Mouse (Mus musculus) lung, embryonic 14.5 days (tissue): ENCODE results near the gene Rgl1. TPM values are rescaled to one million over a fixed set of nuclear protein-coding genes. Genes with fewer than 3 reads are reported as not detected.

Experiments
- ATAC-seq: fragments of 200-750 bp; cut with Nextera tagmentation; 2 replicates; pipeline ENCODE4 v1.8.0; 2017; ENCODE audit warnings: mild to moderate bottlenecking, moderate TSS enrichment, moderate library complexity; ENCODE audit not compliant: insufficient read depth
- DNase-seq: peaks from one replicate; pipeline ENCODE4 v3.0.0-alpha.2; 2015
- H3K27ac ChIP-seq: fragments of 300-500 bp; sonication (generic); 2 replicates; pipeline ENCODE4 v1.5.1; 2014; ENCODE audit warnings: low read depth, mild to moderate bottlenecking, moderate library complexity
- H3K27me3 ChIP-seq: fragments of 300-500 bp; sonication (generic); 2 replicates; pipeline ENCODE4 v1.6.1; 2014; ENCODE audit warnings: low read length, control low read depth; ENCODE audit not compliant: insufficient read depth
- H3K36me3 ChIP-seq: fragments of 300-500 bp; sonication (generic); 2 replicates; pipeline ENCODE4 v1.6.1; 2014; ENCODE audit warnings: control low read depth; ENCODE audit not compliant: insufficient read depth
- H3K4me1 ChIP-seq: fragments of 300-500 bp; sonication (generic); 2 replicates; pipeline ENCODE4 v1.6.1; 2014; ENCODE audit warnings: antibody characterized with exemption, control low read depth; ENCODE audit not compliant: insufficient read depth
- H3K4me2 ChIP-seq: fragments of 300-500 bp; sonication (generic); 2 replicates; pipeline ENCODE4 v1.6.1; 2014; ENCODE audit warnings: mild to moderate bottlenecking
- H3K4me3 ChIP-seq: fragments of 300-500 bp; sonication (generic); 2 replicates; pipeline ENCODE4 v1.5.1; 2014; ENCODE audit warnings: low read depth, low read length
- H3K9ac ChIP-seq: fragments of 300-500 bp; sonication (generic); 2 replicates; pipeline ENCODE4 v1.6.1; 2014
- H3K9me3 ChIP-seq: fragments of 300-500 bp; sonication (generic); 2 replicates; pipeline ENCODE4 v1.6.1; 2016; ENCODE audit warnings: low read depth, low read length, control low read depth
- CTCF ChIP-seq: IDR thresholded peaks from 2 replicates; pipeline ENCODE4 v1.5.1; 2016; ENCODE audit warnings: antibody characterized with exemption, low read depth
- WGBS: fragments of 180-500 bp; shearing (Covaris S2); extraction: QIAGEN DNeasy Blood & Tissue Kit; methylation state at CpG from one replicate; pipeline ENCODE4 v1.1.7; 2014; 5-methylcytosine and 5-hydroxymethylcytosine counted together
- polyA plus RNA-seq: library from polyadenylated mRNA; unstranded; fragments of >200 nt; fragmentation: Nextera tagmentation; extraction: Ambion mirVana; gene quantifications from 2 replicates; pipeline ENCODE4 v1.2.1, GENCODE M21; 2014

The Rgl1 gene
- polyA plus RNA-seq, 1 experiment from 2014 or later, result 46.7 TPM

DNA sequence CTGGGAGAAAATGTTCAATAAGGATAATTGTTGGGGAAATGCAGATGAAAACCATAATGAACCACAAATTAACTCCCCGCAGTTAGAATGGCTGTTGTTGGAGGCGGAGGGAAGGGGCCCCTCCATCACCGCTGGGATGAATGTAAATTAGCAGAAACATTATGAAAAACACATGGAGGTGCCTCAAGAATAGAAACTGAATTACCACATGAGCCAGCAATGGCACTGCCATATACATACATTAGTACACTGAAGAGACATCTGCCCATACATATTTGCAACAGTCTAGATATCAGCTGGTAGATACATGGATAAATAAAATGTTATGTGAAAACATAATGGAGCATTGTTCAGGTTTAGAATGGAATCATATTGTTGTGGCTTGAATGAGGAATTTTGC lies 51.7 kb downstream of the Rgl1 start:
- ATAC-seq (no peak), DNase-seq (no peak)
- no peak for TF ChIP-seq CTCF
- H3K4me2 ChIP-seq, result no peak overlapping the region
- H3K4me3 ChIP-seq, result no peak overlapping the region
- no peak overlapping the region for H3K27ac ChIP-seq
- H3K9ac ChIP-seq, result no peak overlapping the region
- no peaks in the 10 kb centered on the region for H3K9me3 ChIP-seq
- no peaks in the 10 kb centered on the region for H3K36me3 ChIP-seq
- no peaks in the 10 kb centered on the region for H3K27me3 ChIP-seq
- 91% methylated on average over 3 of the region's 3 CpGs for WGBS
- peaks cover 4% of the 10 kb centered on the region; the same call in 1 of the 2 replicates for H3K4me1 ChIP-seq

DNA sequence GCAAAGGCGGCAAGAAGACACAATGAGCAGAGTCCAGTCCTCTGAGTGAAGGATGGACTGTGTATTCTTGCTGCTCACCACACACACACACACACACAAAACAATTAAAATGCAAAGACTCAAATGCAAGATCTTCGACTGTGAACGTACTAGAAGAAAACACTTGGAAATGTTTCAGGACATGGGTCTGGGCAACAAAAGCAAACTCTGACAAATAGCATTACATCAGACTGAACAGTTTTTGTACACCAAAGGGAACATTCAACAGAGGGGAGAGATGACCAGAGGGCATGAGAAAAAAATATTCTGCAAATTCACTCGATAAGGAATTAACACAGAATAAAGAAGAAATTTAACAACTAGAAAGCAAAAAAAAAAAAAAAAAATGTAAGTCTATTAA lies 52.2 kb downstream of the Rgl1 start:
- 83% methylated on average over 4 of the region's 4 CpGs for WGBS
- no peaks in the 10 kb centered on the region for H3K36me3 ChIP-seq
- peaks cover 4% of the 10 kb centered on the region; the same call in 1 of the 2 replicates for H3K4me1 ChIP-seq
- no peaks in the 10 kb centered on the region for H3K27me3 ChIP-seq
- ATAC-seq (no peak), DNase-seq (no peak)
- no peak overlapping the region for H3K9ac ChIP-seq
- H3K27ac ChIP-seq, result no peak overlapping the region
- no peak for TF ChIP-seq CTCF
- H3K4me3 ChIP-seq, result no peak overlapping the region
- H3K4me2 ChIP-seq, result no peak overlapping the region
- no peaks in the 10 kb centered on the region for H3K9me3 ChIP-seq

DNA sequence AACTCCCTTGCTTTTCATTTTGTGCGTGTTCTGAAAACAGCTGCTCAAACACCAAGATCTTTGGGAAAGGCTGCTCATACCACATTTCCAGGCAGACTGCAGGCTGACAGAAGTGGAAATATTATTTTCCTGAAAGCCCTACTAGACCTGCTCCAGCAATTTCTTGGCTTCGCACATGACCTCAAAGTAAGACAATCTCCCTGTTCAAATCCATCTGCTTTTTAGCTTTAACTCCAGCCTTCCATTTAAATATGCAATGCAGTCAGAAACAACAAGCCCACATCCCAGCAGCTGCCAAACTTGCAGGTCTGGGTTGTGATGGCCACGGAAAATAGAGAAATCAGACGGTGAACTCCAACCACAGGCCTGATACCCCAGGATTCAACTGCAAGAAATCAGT lies 55.1 kb downstream of the Rgl1 start:
- ATAC-seq, result no peak
- H3K4me2 ChIP-seq, result no peak overlapping the region
- 81% methylated on average over 4 of the region's 4 CpGs for WGBS
- no peak overlapping the region for H3K4me3 ChIP-seq
- no peaks in the 10 kb centered on the region for H3K9me3 ChIP-seq
- no peak for DNase-seq
- H3K27ac ChIP-seq, result no peak overlapping the region
- H3K36me3 ChIP-seq, result no peaks in the 10 kb centered on the region
- no peak overlapping the region for H3K9ac ChIP-seq
- no peak for TF ChIP-seq CTCF
- H3K27me3 ChIP-seq, result no peaks in the 10 kb centered on the region
- no peaks in the 10 kb centered on the region for H3K4me1 ChIP-seq

DNA sequence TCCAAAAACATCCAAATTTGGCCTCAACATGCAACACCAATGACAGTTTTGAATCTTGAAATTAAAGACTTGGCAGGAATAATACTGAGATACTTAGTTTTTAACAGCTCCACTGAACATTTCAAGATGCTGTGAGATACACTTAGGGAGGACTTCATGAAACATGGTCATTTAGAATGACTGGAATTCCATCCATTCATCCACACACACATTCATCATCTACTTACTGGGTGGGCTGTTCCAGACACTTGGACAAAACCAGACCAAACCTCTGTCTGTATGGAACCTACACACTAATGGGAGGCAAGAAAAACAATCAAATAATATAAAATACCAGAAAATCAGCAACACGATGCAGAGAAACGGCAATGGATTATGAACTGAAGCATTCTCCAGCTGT lies 58.6 kb downstream of the Rgl1 start:
- 42% methylated on average over 2 of the region's 2 CpGs for WGBS
- peak; percentile 51 for DNase-seq
- no peak for TF ChIP-seq CTCF
- no peaks in the 10 kb centered on the region for H3K9me3 ChIP-seq
- peak; percentile 48; the same call in 1 of the 2 replicates for ATAC-seq
- H3K4me3 ChIP-seq, result no peak overlapping the region
- H3K9ac ChIP-seq, result no peak overlapping the region
- no peaks in the 10 kb centered on the region for H3K36me3 ChIP-seq
- no peak overlapping the region for H3K27ac ChIP-seq
- no peak overlapping the region for H3K4me2 ChIP-seq
- H3K4me1 ChIP-seq, result peaks cover 3% of the 10 kb centered on the region; the same call in 1 of the 2 replicates
- H3K27me3 ChIP-seq, result no peaks in the 10 kb centered on the region

DNA sequence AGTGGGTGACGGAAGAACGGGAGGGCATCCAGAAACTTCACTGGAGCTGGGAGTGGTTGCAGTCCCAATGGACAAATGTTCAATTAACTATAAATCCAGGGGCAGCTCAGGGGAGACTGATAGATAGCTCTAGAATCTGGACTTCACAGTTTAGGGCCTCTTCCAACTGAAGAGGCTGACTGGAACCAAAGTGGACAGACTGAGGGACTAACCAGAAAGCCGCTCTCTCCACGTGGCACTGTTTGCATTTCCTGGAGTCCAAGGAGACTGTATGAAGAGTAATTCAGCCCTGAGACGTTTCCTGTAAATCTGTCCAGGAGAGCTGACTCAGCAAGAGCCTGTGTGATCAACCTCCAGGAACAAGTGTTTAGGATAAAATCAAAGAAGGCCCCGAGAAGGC lies 62.2 kb downstream of the Rgl1 start:
- no peak overlapping the region for H3K27ac ChIP-seq
- peak; percentile 33 for DNase-seq
- no peaks in the 10 kb centered on the region for H3K9me3 ChIP-seq
- 40% methylated on average over 6 of the region's 6 CpGs for WGBS
- H3K36me3 ChIP-seq, result no peaks in the 10 kb centered on the region
- TF ChIP-seq CTCF, result no peak
- peaks cover 3% of the 10 kb centered on the region; the same call in 1 of the 2 replicates for H3K4me1 ChIP-seq
- H3K9ac ChIP-seq, result no peak overlapping the region
- H3K4me3 ChIP-seq, result no peak overlapping the region
- no peaks in the 10 kb centered on the region for H3K27me3 ChIP-seq
- H3K4me2 ChIP-seq, result no peak overlapping the region
- no peak for ATAC-seq

DNA sequence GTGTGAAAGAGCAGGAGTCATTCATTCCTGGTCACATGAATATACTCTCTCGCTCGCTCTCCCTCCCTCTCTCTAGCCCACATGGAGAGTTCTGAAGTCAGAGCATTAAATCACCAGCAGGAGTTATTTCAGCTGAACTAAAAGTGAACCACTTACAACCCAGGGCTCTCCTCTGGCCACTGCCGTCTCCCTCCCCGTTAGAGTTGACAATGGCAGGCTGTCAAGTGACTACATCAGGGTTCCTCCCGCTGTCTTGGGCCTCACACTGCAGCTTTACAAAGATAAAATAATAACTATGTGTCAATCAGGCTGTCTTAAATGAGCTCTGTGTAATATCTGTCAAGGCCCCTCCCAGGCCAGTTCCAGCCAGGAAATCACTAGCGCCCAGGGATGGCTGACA lies 63.2 kb downstream of the Rgl1 start:
- Histone ChIP-seq H3K36me3 (no peaks in the 10 kb centered on the region), H3K4me3 (no peak overlapping the region), H3K4me1 (peaks cover 3% of the 10 kb centered on the region; the same call in 1 of the 2 replicates), H3K27me3 (no peaks in the 10 kb centered on the region), H3K27ac (no peak overlapping the region; the same call in 1 of the 2 replicates), H3K9me3 (no peaks in the 10 kb centered on the region), H3K9ac (no peak overlapping the region), H3K4me2 (no peak overlapping the region)
- DNase-seq (peak; percentile 43), ATAC-seq (peak; percentile 48)
- 38% methylated on average over 6 of the region's 6 CpGs for WGBS
- no peak for TF ChIP-seq CTCF

DNA sequence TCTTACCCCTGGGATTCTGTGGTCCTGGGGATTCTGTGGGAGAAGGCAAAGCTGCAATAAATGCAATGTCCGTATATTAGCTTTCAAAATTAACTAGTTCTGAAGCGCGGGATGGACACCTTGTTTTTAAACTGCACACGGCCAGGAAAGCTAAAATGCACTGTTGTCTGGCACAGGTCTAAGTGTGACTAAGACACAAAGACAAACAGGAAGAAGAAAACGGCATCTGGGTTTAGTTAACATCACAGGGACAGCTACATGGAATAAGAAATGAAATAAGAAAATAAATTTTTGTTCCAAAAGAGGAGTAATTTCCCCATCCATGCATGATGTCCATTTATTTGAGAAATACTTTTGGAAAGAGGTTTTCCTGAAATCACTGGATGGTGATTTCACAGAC lies 65.1 kb downstream of the Rgl1 start:
- no peak for DNase-seq
- TF ChIP-seq CTCF, result no peak
- Histone ChIP-seq H3K27me3 (no peaks in the 10 kb centered on the region), H3K9me3 (no peaks in the 10 kb centered on the region), H3K4me2 (no peak overlapping the region), H3K4me3 (no peak overlapping the region), H3K4me1 (peaks cover 3% of the 10 kb centered on the region; the same call in 1 of the 2 replicates), H3K27ac (no peak overlapping the region), H3K9ac (no peak overlapping the region), H3K36me3 (no peaks in the 10 kb centered on the region)
- WGBS, result 76% methylated on average over 5 of the region's 5 CpGs
- no peak for ATAC-seq

DNA sequence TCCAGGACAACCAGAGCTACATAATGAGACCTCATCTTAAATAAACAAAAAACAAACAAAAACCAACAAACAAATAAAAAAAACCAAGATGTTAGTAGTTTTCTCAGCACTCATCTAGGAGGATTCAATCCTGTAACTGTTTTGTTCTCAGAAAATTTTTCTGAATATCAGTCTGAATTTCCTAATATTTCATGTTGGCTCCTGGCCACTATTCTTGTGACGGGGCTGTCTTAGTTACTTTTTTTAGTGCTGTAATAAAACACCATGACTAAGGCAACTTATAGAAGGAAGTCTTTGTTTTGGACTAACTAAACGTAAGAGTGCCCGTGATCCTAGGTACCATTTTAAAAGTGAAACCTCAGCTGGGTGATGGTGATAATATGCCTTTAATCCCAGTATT lies 68.8 kb downstream of the Rgl1 start:
- H3K4me1 ChIP-seq, result no peaks in the 10 kb centered on the region
- H3K4me3 ChIP-seq, result no peak overlapping the region
- WGBS, result 43% methylated on average over 3 of the region's 3 CpGs
- DNase-seq (peak; percentile 41), ATAC-seq (no peak)
- H3K4me2 ChIP-seq, result no peak overlapping the region
- no peak for TF ChIP-seq CTCF
- H3K27ac ChIP-seq, result no peak overlapping the region
- no peaks in the 10 kb centered on the region for H3K9me3 ChIP-seq
- H3K9ac ChIP-seq, result no peak overlapping the region
- no peaks in the 10 kb centered on the region for H3K27me3 ChIP-seq
- no peaks in the 10 kb centered on the region for H3K36me3 ChIP-seq
